Mouse (Mus musculus): ENCODE measurements around the gene Prim2. TPM values are rescaled to one million over a fixed set of nuclear protein-coding genes. Genes with fewer than 3 reads are reported as not detected.

The Prim2 gene
- polyA plus RNA-seq, 1 experiment from 2014 or later: 15.6 TPM

DNA sequence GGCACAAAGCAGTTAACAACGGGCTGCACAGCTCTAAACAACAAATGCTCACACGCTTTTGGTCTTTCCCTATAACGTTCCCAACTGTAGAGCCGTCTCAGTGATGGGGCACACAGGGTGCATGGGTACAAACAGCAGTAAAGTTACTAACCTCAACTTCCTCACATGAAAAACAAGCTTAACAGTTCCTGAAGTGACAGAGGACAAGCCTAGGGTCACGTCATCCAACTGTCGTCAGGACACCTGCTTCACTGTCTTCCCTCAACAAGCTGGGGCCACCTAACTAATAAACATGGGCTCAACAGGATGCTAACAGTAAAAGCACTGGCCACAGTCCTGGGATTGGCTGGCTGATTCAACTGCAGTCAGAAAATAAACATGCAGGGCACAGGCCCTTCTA, 91.0 kb downstream of the Prim2 start:
- no peak for ATAC-seq (ENCODE audit: insufficient number of reproducible peaks, insufficient read depth, low FRiP score, low read depth)
- Histone ChIP-seq H3K27ac (replicated peaks in 1 of 2; ENCODE audit: control insufficient read depth in 1 of 2, insufficient read depth in 1 of 2, low read depth in 2 of 2, low read length in 2 of 2) (no peak overlapping the region), H3K9me3 (ENCODE audit: control insufficient read depth, low read length) (no peaks in the 10 kb centered on the region), H3K27me3 (ENCODE audit: control insufficient read depth, insufficient read depth, low read length) (no peaks in the 10 kb centered on the region), H3K36me3 (ENCODE audit: control insufficient read depth, insufficient read depth, low read length) (no peaks in the 10 kb centered on the region), H3K4me1 (ENCODE audit: control insufficient read depth in 2 of 2, insufficient read depth in 2 of 2, low read length in 2 of 2) (peaks cover 0 to 2% of the 10 kb centered on the region in 2 experiments; a peak in 1 of 4 replicates), H3K4me3 (ENCODE audit: control insufficient read depth in 1 of 2, insufficient read depth in 1 of 2, low read depth in 1 of 2, low read length in 2 of 2) (no peak overlapping the region), H3K9ac (ENCODE audit: low read length) (no peak overlapping the region), H3K4me2 (ENCODE audit: low read length) (no peak overlapping the region)
- WGBS: 78% methylated on average over 6 of the region's 6 CpGs

DNA sequence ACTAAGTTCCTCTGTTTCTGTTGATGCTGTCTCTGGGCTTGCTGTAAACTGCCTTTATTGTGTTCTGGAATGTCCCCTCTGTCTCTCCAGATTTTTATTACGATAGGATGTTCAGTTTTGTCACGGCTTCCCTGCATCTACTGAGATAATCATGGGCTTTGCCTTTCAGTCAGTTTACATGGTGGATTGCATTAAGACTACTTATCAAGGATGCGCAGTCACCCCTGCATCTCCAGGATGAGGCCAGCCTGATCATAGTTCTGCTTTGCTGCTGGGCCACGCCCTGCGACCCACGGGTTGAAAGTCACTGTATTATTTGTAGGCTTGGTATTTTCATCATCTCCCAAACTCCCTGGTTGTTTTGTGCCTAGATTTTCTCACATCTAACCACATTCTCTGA, 95.1 kb downstream of the Prim2 start:
- no peaks in the 10 kb centered on the region for H3K27me3 ChIP-seq (ENCODE audit: control insufficient read depth, insufficient read depth, low read length)
- peaks cover 0 to 2% of the 10 kb centered on the region in 2 experiments; a peak in 1 of 4 replicates for H3K4me1 ChIP-seq (ENCODE audit: control insufficient read depth in 2 of 2, insufficient read depth in 2 of 2, low read length in 2 of 2)
- H3K4me3 ChIP-seq (ENCODE audit: control insufficient read depth in 1 of 2, insufficient read depth in 1 of 2, low read depth in 1 of 2, low read length in 2 of 2): no peak overlapping the region
- no peak for ATAC-seq (ENCODE audit: insufficient number of reproducible peaks, insufficient read depth, low FRiP score, low read depth)
- no peak overlapping the region for H3K27ac ChIP-seq (replicated peaks in 1 of 2; ENCODE audit: control insufficient read depth in 1 of 2, insufficient read depth in 1 of 2, low read depth in 2 of 2, low read length in 2 of 2)
- no peaks in the 10 kb centered on the region for H3K36me3 ChIP-seq (ENCODE audit: control insufficient read depth, insufficient read depth, low read length)
- H3K9ac ChIP-seq (ENCODE audit: low read length): no peak overlapping the region
- WGBS: 85% methylated on average over 6 of the region's 6 CpGs
- H3K4me2 ChIP-seq (ENCODE audit: low read length): no peak overlapping the region
- H3K9me3 ChIP-seq (ENCODE audit: control insufficient read depth, low read length): no peaks in the 10 kb centered on the region

DNA sequence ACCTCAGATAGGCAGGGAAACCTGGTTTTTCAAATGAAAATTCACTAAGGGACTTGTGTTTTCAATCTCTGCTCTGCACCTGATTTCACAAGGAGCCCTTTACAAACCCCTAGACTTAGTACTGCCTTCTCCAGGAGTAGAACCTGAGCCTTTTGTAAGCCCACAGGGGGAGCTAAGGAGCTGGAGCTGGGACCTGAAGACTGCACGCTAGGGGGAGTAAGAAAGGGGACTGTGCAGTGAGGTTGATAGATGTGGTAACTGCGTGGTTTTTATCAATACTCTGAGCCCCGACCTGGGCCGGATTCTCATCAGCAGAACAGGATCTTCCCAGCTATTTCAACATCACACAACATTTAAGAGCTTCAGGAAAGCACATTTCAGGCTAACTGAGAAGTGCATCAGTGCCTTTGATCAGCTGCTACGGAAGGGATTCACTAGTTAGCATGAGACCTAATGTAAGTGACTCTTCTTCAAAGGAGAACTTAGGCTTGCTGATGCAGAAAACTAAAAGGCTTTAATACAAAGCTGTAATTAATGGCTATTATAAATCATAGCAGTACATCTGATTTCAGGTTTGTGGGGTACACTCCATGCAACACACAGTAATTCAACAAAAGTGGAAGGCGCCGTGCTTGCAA, 103.7 kb downstream of the Prim2 start:
- H3K4me1 ChIP-seq (ENCODE audit: control insufficient read depth in 2 of 2, insufficient read depth in 2 of 2, low read length in 2 of 2): no peaks in the 10 kb centered on the region
- no peak overlapping the region for H3K27ac ChIP-seq (replicated peaks in 1 of 2; ENCODE audit: control insufficient read depth in 1 of 2, insufficient read depth in 1 of 2, low read depth in 2 of 2, low read length in 2 of 2)
- H3K27me3 ChIP-seq (ENCODE audit: control insufficient read depth, insufficient read depth, low read length): no peaks in the 10 kb centered on the region
- 56% methylated on average over 7 of the region's 7 CpGs for WGBS
- H3K4me2 ChIP-seq (ENCODE audit: low read length): no peak overlapping the region
- no peak overlapping the region for H3K9ac ChIP-seq (ENCODE audit: low read length)
- H3K4me3 ChIP-seq (ENCODE audit: control insufficient read depth in 1 of 2, insufficient read depth in 1 of 2, low read depth in 1 of 2, low read length in 2 of 2): no peak overlapping the region
- ATAC-seq (ENCODE audit: insufficient number of reproducible peaks, insufficient read depth, low FRiP score, low read depth): no peak
- H3K36me3 ChIP-seq (ENCODE audit: control insufficient read depth, insufficient read depth, low read length): no peaks in the 10 kb centered on the region
- H3K9me3 ChIP-seq (ENCODE audit: control insufficient read depth, low read length): no peaks in the 10 kb centered on the region

DNA sequence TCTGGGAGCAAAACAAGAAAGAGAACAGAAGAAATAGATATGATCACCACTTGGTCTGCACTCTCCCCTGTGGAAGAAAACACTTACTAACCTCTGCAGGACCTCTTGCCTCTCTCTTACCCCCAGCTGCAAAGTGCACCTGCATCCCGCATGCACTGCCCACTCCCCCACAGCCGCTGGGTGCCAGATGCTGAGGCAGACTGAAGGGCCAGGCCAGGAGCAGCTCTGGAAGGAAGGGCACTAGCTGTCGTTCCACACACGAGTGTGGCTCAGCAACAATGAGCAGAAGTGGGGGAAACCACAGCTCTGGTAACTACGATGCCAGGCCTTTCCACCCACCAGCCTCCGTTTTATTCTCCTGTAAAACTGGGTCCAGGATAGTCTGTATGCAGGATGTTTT, 105.6 kb downstream of the Prim2 start:
- Histone ChIP-seq H3K4me2 (ENCODE audit: low read length) (no peak overlapping the region), H3K9ac (ENCODE audit: low read length) (no peak overlapping the region), H3K36me3 (ENCODE audit: control insufficient read depth, insufficient read depth, low read length) (no peaks in the 10 kb centered on the region), H3K4me3 (ENCODE audit: control insufficient read depth in 1 of 2, insufficient read depth in 1 of 2, low read depth in 1 of 2, low read length in 2 of 2) (no peak overlapping the region), H3K27ac (replicated peaks in 1 of 2; ENCODE audit: control insufficient read depth in 1 of 2, insufficient read depth in 1 of 2, low read depth in 2 of 2, low read length in 2 of 2) (no peak overlapping the region), H3K9me3 (ENCODE audit: control insufficient read depth, low read length) (no peaks in the 10 kb centered on the region), H3K4me1 (ENCODE audit: control insufficient read depth in 2 of 2, insufficient read depth in 2 of 2, low read length in 2 of 2) (no peaks in the 10 kb centered on the region), H3K27me3 (ENCODE audit: control insufficient read depth, insufficient read depth, low read length) (no peaks in the 10 kb centered on the region)
- no peak for ATAC-seq (ENCODE audit: insufficient number of reproducible peaks, insufficient read depth, low FRiP score, low read depth)
- WGBS: 76% methylated on average over 6 of the region's 6 CpGs

DNA sequence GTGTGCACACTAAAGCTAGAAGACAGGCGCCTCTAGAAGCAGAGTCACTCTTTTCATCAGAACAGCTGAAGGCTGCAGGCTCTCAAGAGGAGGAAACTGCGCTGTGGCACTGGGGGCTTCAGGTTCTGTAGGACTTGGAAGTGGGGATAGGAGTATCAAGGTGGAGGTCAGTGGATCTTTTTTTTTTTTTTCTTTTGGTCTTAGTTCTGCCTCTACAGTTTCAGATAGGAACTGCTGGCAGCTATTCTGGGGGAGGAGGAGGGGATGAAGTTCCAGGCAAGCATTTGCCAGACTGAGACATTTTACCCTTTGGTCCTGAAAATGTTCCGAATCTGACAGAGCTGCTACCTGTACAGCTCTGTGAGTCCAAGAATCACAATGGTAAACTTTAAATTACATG, 106.0 kb downstream of the Prim2 start:
- Histone ChIP-seq H3K4me2 (ENCODE audit: low read length) (no peak overlapping the region), H3K4me1 (ENCODE audit: control insufficient read depth in 2 of 2, insufficient read depth in 2 of 2, low read length in 2 of 2) (no peaks in the 10 kb centered on the region), H3K27ac (replicated peaks in 1 of 2; ENCODE audit: control insufficient read depth in 1 of 2, insufficient read depth in 1 of 2, low read depth in 2 of 2, low read length in 2 of 2) (no peak overlapping the region), H3K27me3 (ENCODE audit: control insufficient read depth, insufficient read depth, low read length) (no peaks in the 10 kb centered on the region), H3K36me3 (ENCODE audit: control insufficient read depth, insufficient read depth, low read length) (no peaks in the 10 kb centered on the region), H3K4me3 (ENCODE audit: control insufficient read depth in 1 of 2, insufficient read depth in 1 of 2, low read depth in 1 of 2, low read length in 2 of 2) (no peak overlapping the region), H3K9me3 (ENCODE audit: control insufficient read depth, low read length) (no peaks in the 10 kb centered on the region), H3K9ac (ENCODE audit: low read length) (no peak overlapping the region)
- WGBS: 85% methylated on average over 3 of the region's 3 CpGs
- ATAC-seq (ENCODE audit: insufficient number of reproducible peaks, insufficient read depth, low FRiP score, low read depth): no peak

DNA sequence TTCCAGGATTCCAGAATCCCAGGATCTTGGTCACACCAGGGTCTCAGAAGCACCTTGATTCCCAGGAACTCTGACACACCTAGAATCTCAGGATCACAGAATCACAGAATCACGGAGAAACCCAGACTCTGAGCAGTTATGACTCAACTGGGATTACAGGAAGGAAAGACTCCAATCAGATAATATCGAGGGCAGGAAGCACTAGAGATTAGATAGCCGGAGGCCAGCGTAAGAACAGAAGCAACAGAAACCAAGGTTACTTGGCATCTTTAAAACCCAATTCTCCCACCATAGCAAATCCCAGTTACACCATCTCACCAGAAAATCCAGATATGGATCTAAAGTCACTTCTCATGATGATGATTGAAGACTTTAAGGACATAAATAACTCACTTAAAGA, 113.0 kb downstream of the Prim2 start:
- ATAC-seq (ENCODE audit: insufficient number of reproducible peaks, insufficient read depth, low FRiP score, low read depth): no peak
- H3K4me2 ChIP-seq (ENCODE audit: low read length): no peak overlapping the region
- no peak overlapping the region for H3K27ac ChIP-seq (replicated peaks in 1 of 2; ENCODE audit: control insufficient read depth in 1 of 2, insufficient read depth in 1 of 2, low read depth in 2 of 2, low read length in 2 of 2)
- 33% methylated on average over 4 of the region's 4 CpGs for WGBS
- no peak overlapping the region for H3K4me3 ChIP-seq (ENCODE audit: control insufficient read depth in 1 of 2, insufficient read depth in 1 of 2, low read depth in 1 of 2, low read length in 2 of 2)
- no peaks in the 10 kb centered on the region for H3K36me3 ChIP-seq (ENCODE audit: control insufficient read depth, insufficient read depth, low read length)
- H3K9ac ChIP-seq (ENCODE audit: low read length): no peak overlapping the region
- H3K4me1 ChIP-seq (ENCODE audit: control insufficient read depth in 2 of 2, insufficient read depth in 2 of 2, low read length in 2 of 2): peaks cover 3 to 4% of the 10 kb centered on the region in 2 experiments; a peak in 2 of 4 replicates
- H3K27me3 ChIP-seq (ENCODE audit: control insufficient read depth, insufficient read depth, low read length): no peaks in the 10 kb centered on the region
- no peaks in the 10 kb centered on the region for H3K9me3 ChIP-seq (ENCODE audit: control insufficient read depth, low read length)

DNA sequence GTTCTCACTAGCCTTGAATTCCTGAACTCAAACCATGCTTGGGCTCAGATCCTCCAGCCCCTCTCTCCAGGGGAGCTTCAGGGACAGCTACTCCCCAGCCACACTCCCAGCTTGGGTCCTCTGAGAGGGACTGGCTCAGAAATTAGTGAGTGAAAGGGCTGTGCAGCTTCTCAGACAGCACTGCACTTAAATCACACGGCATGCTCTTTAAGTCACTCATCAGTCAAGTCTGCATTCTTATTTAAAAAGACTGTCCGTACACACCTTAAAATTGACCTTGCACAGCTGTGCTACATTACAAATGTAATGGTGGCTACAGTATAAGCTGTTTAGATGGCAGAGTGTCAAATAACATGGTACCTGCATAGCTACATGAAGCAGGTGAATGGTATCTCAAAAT, 114.0 kb downstream of the Prim2 start:
- no peaks in the 10 kb centered on the region for H3K9me3 ChIP-seq (ENCODE audit: control insufficient read depth, low read length)
- ATAC-seq (ENCODE audit: insufficient number of reproducible peaks, insufficient read depth, low FRiP score, low read depth): no peak
- 57% methylated on average over 2 of the region's 2 CpGs for WGBS

DNA sequence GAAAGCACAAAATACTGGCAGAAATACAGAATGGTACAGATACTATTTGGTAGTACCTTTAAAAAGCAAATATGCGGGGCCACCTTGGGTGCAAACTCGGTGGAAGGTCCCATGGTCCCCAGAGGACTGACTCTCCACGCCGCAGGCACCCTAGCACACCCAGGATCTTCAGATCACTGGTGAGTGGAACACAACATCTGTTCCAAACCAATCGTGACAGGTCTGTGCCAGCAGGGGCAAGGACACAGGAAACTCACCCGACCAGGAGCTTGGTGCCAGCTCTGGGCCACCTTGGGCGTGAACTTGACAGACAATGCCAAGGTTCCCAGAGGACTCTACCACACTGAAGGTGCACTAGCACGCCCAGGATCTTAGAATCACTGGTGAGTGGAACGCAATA, 118.2 kb downstream of the Prim2 start:
- 93% methylated on average over 9 of the region's 9 CpGs for WGBS

More for the DNA sequence above, 114.0 kb downstream of the Prim2 start:
- H3K36me3 ChIP-seq (ENCODE audit: control insufficient read depth, insufficient read depth, low read length): no peaks in the 10 kb centered on the region
- H3K4me3 ChIP-seq (ENCODE audit: control insufficient read depth in 1 of 2, insufficient read depth in 1 of 2, low read depth in 1 of 2, low read length in 2 of 2): no peak overlapping the region
- H3K27ac ChIP-seq (replicated peaks in 1 of 2; ENCODE audit: control insufficient read depth in 1 of 2, insufficient read depth in 1 of 2, low read depth in 2 of 2, low read length in 2 of 2): no peak overlapping the region
- H3K4me2 ChIP-seq (ENCODE audit: low read length): no peak overlapping the region
- H3K4me1 ChIP-seq (ENCODE audit: control insufficient read depth in 2 of 2, insufficient read depth in 2 of 2, low read length in 2 of 2): peaks cover 3 to 4% of the 10 kb centered on the region in 2 experiments; a peak in 2 of 4 replicates
- H3K27me3 ChIP-seq (ENCODE audit: control insufficient read depth, insufficient read depth, low read length): no peaks in the 10 kb centered on the region
- H3K9ac ChIP-seq (ENCODE audit: low read length): no peak overlapping the region

More for the DNA sequence above, 118.2 kb downstream of the Prim2 start:
- Histone ChIP-seq H3K36me3 (ENCODE audit: control insufficient read depth, insufficient read depth, low read length) (no peaks in the 10 kb centered on the region), H3K9me3 (ENCODE audit: control insufficient read depth, low read length) (no peaks in the 10 kb centered on the region), H3K4me3 (ENCODE audit: control insufficient read depth in 1 of 2, insufficient read depth in 1 of 2, low read depth in 1 of 2, low read length in 2 of 2) (no peak overlapping the region), H3K4me1 (ENCODE audit: control insufficient read depth in 2 of 2, insufficient read depth in 2 of 2, low read length in 2 of 2) (peaks cover 0 to 2% of the 10 kb centered on the region in 2 experiments; a peak in 2 of 4 replicates), H3K27ac (replicated peaks in 1 of 2; ENCODE audit: control insufficient read depth in 1 of 2, insufficient read depth in 1 of 2, low read depth in 2 of 2, low read length in 2 of 2) (no peak overlapping the region), H3K4me2 (ENCODE audit: low read length) (no peak overlapping the region), H3K9ac (ENCODE audit: low read length) (no peak overlapping the region), H3K27me3 (ENCODE audit: control insufficient read depth, insufficient read depth, low read length) (no peaks in the 10 kb centered on the region)
- no peak for ATAC-seq (ENCODE audit: insufficient number of reproducible peaks, insufficient read depth, low FRiP score, low read depth)
